Comparison of ENCODE assay signal across 8 mouse cellular contexts in the genomic region with DNA sequence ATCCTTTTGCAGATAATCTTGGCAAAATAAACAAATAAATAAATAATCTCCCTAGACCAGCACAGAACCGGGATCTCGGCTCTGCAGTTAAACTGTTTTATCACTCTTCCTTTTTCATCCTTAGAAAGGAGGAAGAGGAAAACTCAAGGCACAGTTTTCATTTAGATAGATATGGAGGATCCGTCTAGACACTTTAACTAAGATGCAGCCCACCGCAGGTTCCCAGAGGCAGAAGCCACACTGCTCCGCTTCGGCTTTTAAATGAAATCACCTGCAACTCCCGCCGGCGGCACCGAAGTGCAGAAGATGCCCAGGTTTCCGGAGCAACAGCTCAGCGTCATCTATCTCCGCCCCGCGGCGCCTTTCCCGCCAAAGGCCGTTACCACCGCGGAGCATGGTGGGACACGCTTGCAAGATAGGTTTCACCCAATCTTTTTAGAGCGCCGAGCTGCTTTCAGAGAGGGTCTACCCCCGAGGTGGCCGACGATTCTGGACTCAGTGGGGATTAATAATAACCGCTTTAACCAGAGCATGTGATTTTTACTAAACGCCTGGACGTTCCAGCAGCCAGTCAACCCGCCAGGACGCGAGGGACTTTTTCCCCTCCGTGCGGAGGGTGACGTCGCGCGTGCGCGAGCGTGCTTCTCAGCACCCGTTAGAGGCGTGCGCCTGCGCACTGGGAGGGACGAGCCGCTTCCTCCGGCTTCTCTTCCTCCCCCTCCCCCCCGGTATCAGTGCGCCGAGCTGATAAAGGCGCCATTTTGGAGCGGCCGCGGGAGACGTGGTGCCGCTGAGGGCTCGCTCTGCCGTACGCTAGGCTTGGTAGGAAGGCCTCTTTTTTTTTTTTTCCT. TPM values are rescaled to one million over a fixed set of nuclear protein-coding genes. Genes with fewer than 3 reads are reported as not detected.
DNase-seq lines count a peak whose midpoint lies in the region; ATAC-seq and TF ChIP-seq lines count a peak whose summit lies in the region.

TSS of gene Srsf1 (plus strand) at position 430 of the 851 bp plus-strand sequence.

- peak within 1 kb of the TSS; percentile 80 for H3K4me2 ChIP-seq in forebrain, embryonic 16.5 days (ENCODE audit: low read length)
- H3K4me2 ChIP-seq in lung, embryonic 14.5 days = peak within 1 kb of the TSS; percentile 93

- peaks cover 36% of the 10 kb centered on the region for H3K36me3 ChIP-seq in G1E (replicated peaks)
- H3K36me3 ChIP-seq in forebrain, embryonic 16.5 days (ENCODE audit: control insufficient read depth, insufficient read depth) = peaks cover 6% of the 10 kb centered on the region
- H3K36me3 ChIP-seq in lung, embryonic 14.5 days (ENCODE audit: insufficient read depth) = peaks cover 29% of the 10 kb centered on the region
- peaks cover 20% of the 10 kb centered on the region for H3K36me3 ChIP-seq in thymus, adult 2 months (ENCODE audit: control insufficient read depth, insufficient read depth, low read length)

- peak within 1 kb of the TSS; percentile 91 for H3K9ac ChIP-seq in forebrain, embryonic 16.5 days (replicated peaks; ENCODE audit: low read depth, low read length)
- H3K9ac ChIP-seq in lung, embryonic 14.5 days = peak within 1 kb of the TSS; percentile 100

- ATAC-seq in G1E (ENCODE audit: extremely low read depth, insufficient number of reproducible peaks, low FRiP score, poor library complexity, severe bottlenecking) = peak; percentile 72
- peak; percentile 92 for ATAC-seq in forebrain, embryonic 16.5 days
- peak; percentile 92 for ATAC-seq in lung, embryonic 14.5 days (ENCODE audit: insufficient read depth)

- no peaks in the 10 kb centered on the region for H3K27me3 ChIP-seq in G1E (ENCODE audit: insufficient read depth, low read length)
- no peaks in the 10 kb centered on the region for H3K27me3 ChIP-seq in forebrain, embryonic 16.5 days (replicated peaks; ENCODE audit: control insufficient read depth, insufficient read depth, low read length)
- no peaks in the 10 kb centered on the region for H3K27me3 ChIP-seq in lung, embryonic 14.5 days (ENCODE audit: insufficient read depth, low read length)
- no peaks in the 10 kb centered on the region for H3K27me3 ChIP-seq in thymus, adult 2 months (ENCODE audit: control insufficient read depth, insufficient read depth, low read length)

- DNase-seq in G1E (ENCODE audit: low spot score) = peak; percentile 78
- peak; percentile 96 to 99 for DNase-seq in cerebellum, adult 18-20 months
- peak; percentile 97 to 98 for DNase-seq in heart, postnatal 36 days
- peak; percentile 97 for DNase-seq in layer of hippocampus, adult 2 months (ENCODE audit: low spot score in 2 of 2)
- peak; percentile 99 for DNase-seq in lung, embryonic 14.5 days
- peak; percentile 97 for DNase-seq in thymus, adult 2 months

- H3K4me3 ChIP-seq in G1E (ENCODE audit: low read depth, low read length) = peak within 1 kb of the TSS; percentile 93
- peak within 1 kb of the TSS; percentile 98 for H3K4me3 ChIP-seq in forebrain, embryonic 16.5 days (replicated peaks; ENCODE audit: low read length)
- H3K4me3 ChIP-seq in layer of hippocampus, adult 2 months = peak within 1 kb of the TSS; percentile 88
- H3K4me3 ChIP-seq in lung, embryonic 14.5 days (ENCODE audit: low read depth, low read length) = peak within 1 kb of the TSS; percentile 99
- peak within 1 kb of the TSS; percentile 95 for H3K4me3 ChIP-seq in olfactory bulb, adult 2 months (ENCODE audit: insufficient read depth, low read depth, low read length)
- H3K4me3 ChIP-seq in thymus, adult 2 months (ENCODE audit: control insufficient read depth, insufficient read depth, low read length) = peak within 1 kb of the TSS; percentile 81

- no peak for TF ChIP-seq CTCF in G1E (IDR thresholded peaks at IDR 0.05; ENCODE audit: low read depth, low read length)
- 0 out of 2 replicates have a peak, but pooled peaks have one; percentile 11 for TF ChIP-seq CTCF in layer of hippocampus, adult 2 months (conservative IDR thresholded peaks at IDR 0.05)
- TF ChIP-seq CTCF in lung, embryonic 14.5 days (IDR thresholded peaks at IDR 0.05; ENCODE audit: low read depth) = no peak
- no peak for TF ChIP-seq CTCF in olfactory bulb, adult 2 months (IDR thresholded peaks at IDR 0.05; ENCODE audit: insufficient read depth, low read depth, low read length)
- TF ChIP-seq CTCF in thymus, adult 2 months (IDR thresholded peaks at IDR 0.05; ENCODE audit: borderline replicate concordance, control insufficient read depth, extremely low read depth, insufficient read depth, low read length, poor library complexity) = 0 out of 2 replicates have a peak, but pooled peaks have one; percentile 16

- intact Hi-C loops in heart, postnatal 36 days (cut with DNase I) = loop anchor here (2.0 kb wide), 1 partner anchor 60 kb away; the partner anchor contains the start of gene Dynll2

- peak within 1 kb of the TSS; percentile 97 for H3K27ac ChIP-seq in forebrain, embryonic 16.5 days (ENCODE audit: low read length)
- H3K27ac ChIP-seq in layer of hippocampus, adult 2 months = peak within 1 kb of the TSS; percentile 100
- H3K27ac ChIP-seq in lung, embryonic 14.5 days (ENCODE audit: low read depth) = peak within 1 kb of the TSS; percentile 100
- H3K27ac ChIP-seq in olfactory bulb, adult 2 months (ENCODE audit: insufficient read depth, low read depth, low read length) = peak within 1 kb of the TSS; percentile 99
- peak within 1 kb of the TSS; percentile 91 for H3K27ac ChIP-seq in thymus, adult 2 months (ENCODE audit: control insufficient read depth, insufficient read depth, low read length)

- H3K4me1 ChIP-seq in G1E (ENCODE audit: insufficient read depth, low read depth, low read length) = peaks cover 27% of the 10 kb centered on the region
- H3K4me1 ChIP-seq in forebrain, embryonic 16.5 days (replicated peaks; ENCODE audit: control insufficient read depth, insufficient read depth, low read length) = peaks cover 27% of the 10 kb centered on the region
- peaks cover 14% of the 10 kb centered on the region for H3K4me1 ChIP-seq in lung, embryonic 14.5 days (ENCODE audit: insufficient read depth)
- H3K4me1 ChIP-seq in olfactory bulb, adult 2 months (ENCODE audit: control insufficient read depth, insufficient read depth, low read length) = peaks cover 5% of the 10 kb centered on the region; the same call in 1 of the 2 replicates
- peaks cover 5% of the 10 kb centered on the region; the same call in 1 of the 2 replicates for H3K4me1 ChIP-seq in thymus, adult 2 months (replicated peaks; ENCODE audit: control insufficient read depth, insufficient read depth, low read length)

- H3K9me3 ChIP-seq in G1E (replicated peaks) = no peaks in the 10 kb centered on the region
- H3K9me3 ChIP-seq in forebrain, embryonic 16.5 days (ENCODE audit: control insufficient read depth, low read length) = no peaks in the 10 kb centered on the region
- no peaks in the 10 kb centered on the region for H3K9me3 ChIP-seq in lung, embryonic 14.5 days (ENCODE audit: low read depth, low read length)

- WGBS in forebrain, embryonic 16.5 days = under 1% methylated on average over 60 of the region's 60 CpGs
- WGBS in lung, embryonic 14.5 days = under 1% methylated on average over 60 of the region's 60 CpGs
- under 1% methylated on average over 57 of the region's 60 CpGs for WGBS in olfactory bulb, adult 2 months
- under 1% methylated on average over 60 of the region's 60 CpGs for WGBS in thymus, adult 2 months

- peak; percentile 88 for TF ChIP-seq POLR2A in olfactory bulb, adult 2 months (IDR thresholded peaks at IDR 0.05; ENCODE audit: insufficient read depth, low read depth, low read length)
- peak; percentile 94 for TF ChIP-seq POLR2A in thymus, adult 2 months (IDR thresholded peaks at IDR 0.05; ENCODE audit: control insufficient read depth, extremely low read depth, insufficient read depth, low read length, poor library complexity)

RNA-seq across cellular contexts. Expression of gene Srsf1, which starts in this region (rescaled TPM):
- total RNA-seq in G1E (2014; fragmentation: Nextera tagmentation) = 241 and 257 TPM in 2 replicates
- total RNA-seq in G1E (2017) = 397 and 406 TPM in 2 replicates
- polyA plus RNA-seq in G1E (2012) = 293 and 298 TPM in 2 replicates
- 290 and 334 TPM in 2 replicates for polyA plus RNA-seq in forebrain, embryonic 16.5 days (2015; fragmentation: Nextera tagmentation; extraction: Ambion mirVana)
- 10 to 100 TPM; 80.2 to 99.7 TPM for total RNA-seq in heart, postnatal 36 days (2021)
- total RNA-seq in layer of hippocampus, adult 2 months (2021) = 100 to 1,000 TPM; 234 TPM
- polyA plus RNA-seq in lung, embryonic 14.5 days (2014; fragmentation: Nextera tagmentation; extraction: Ambion mirVana) = 446 and 450 TPM in 2 replicates
- polyA plus RNA-seq in olfactory bulb, adult 2 months (2012; ENCODE audit: insufficient read depth, insufficient read length, low replicate concordance, missing spikeins) = 341 and 667 TPM in 2 replicates
- polyA plus RNA-seq in thymus, adult 2 months (2012; rRNA removed) = 247 and 358 TPM in 2 replicates

Comparison
In these comparisons a context has a peak if more than half of its experiments do, and no peak if none do; other contexts are left out.
1. Peak in every context shown above with its lines: DNase-seq, ATAC-seq, H3K4me3 ChIP-seq and H3K27ac ChIP-seq.
2. CTCF ChIP-seq: peak in layer of hippocampus, adult 2 months (single experiment) and thymus, adult 2 months (single experiment); none in G1E (single experiment), lung, embryonic 14.5 days (single experiment) and olfactory bulb, adult 2 months (single experiment).